Mouse (Mus musculus) thymus, adult 2 months (tissue): ENCODE data around the gene Pth.

ENCODE experiments used
- CTCF ChIP-seq: fragments of 200-500 bp; IDR thresholded peaks from 2 replicates; pipeline ENCODE4 v1.5.1; 2012; ENCODE audit warnings: mild to moderate bottlenecking, control low read depth, low read length, moderate library complexity, borderline replicate concordance; ENCODE audit not compliant: control insufficient read depth, poor library complexity, insufficient read depth; ENCODE audit errors: extremely low read depth
- POLR2A ChIP-seq: fragments of 200-500 bp; IDR thresholded peaks from 2 replicates; pipeline ENCODE4 v1.6.1; 2012; ENCODE audit warnings: mild to moderate bottlenecking, low read length, control low read depth, moderate library complexity; ENCODE audit not compliant: control insufficient read depth, poor library complexity, insufficient read depth; ENCODE audit errors: extremely low read depth

- TF ChIP-seq CTCF (no peak), POLR2A (no peak)
These were observed 15.7 kb downstream of the Pth start for GRCm38 (mm10) chr7:113372682-113373081.
